Mouse (Mus musculus) telencephalon, adult 2 months (tissue): ENCODE measurements around the gene Pias4.
"Not testable (repeated sequence)": the region's sequence is repeated elsewhere in the genome, so short reads cannot be mapped to it uniquely, and the experiment has no call there.

ENCODE experiments used
- DNase-seq: peaks from one replicate; pipeline ENCODE4 v3.0.0-alpha.2; 2011; ENCODE audit warnings: low read depth, low spot score

Pias4 gene

GRCm38 (mm10) chr10:81191342-81191982 is 23.7 kb upstream of the Pias4 start:
- no peak for DNase-seq

DNA sequence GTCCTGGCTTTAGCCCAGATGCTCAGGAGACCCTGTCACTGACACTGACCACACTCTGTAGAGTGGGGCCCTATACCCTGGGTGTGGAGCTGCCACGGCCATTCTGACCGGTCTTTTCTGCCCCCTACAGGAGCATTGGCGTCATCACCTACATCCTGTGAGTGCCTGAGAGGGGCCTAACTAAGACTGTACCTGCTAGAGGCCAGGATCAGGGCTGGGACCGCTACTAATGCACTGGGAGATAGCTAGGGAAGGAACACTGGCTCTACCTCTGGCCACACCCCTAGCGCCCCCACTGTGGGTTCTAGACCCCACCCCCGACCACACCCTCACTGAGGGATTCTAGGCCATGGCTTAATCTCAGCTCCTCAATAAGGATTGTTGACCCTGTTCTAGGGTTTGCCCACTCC is 23.2 kb upstream of the Pias4 start:
- DNase-seq: no peak

DNA sequence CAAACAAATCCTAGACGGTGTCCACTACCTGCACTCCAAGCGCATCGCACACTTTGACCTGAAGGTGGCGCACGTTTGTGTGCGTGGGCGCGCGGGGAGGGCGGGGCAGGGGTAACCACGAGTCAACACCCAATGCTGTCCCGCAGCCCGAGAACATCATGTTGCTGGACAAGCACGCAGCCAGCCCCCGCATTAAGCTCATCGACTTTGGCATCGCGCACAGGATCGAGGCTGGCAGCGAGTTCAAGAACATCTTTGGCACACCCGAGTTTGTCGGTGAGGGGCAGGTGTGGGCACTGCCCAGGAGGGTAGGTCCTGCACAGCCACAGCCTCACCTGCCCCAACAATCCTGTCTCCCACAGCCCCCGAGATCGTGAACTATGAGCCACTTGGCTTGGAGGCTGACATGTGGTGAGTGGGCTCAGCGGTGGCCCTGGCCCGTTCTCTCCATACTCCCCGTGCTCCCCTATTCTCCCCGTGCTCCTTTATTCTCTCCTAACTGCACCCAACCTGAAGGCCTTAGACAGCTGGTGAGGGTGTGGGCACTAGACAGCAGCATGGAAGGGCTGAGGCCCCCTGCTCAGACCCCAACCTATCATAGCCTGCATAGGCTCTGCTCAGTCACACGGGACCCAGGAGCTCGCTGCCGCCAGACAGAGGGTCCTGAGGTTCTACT is 22.7 kb upstream of the Pias4 start:
- no peak for DNase-seq

DNA sequence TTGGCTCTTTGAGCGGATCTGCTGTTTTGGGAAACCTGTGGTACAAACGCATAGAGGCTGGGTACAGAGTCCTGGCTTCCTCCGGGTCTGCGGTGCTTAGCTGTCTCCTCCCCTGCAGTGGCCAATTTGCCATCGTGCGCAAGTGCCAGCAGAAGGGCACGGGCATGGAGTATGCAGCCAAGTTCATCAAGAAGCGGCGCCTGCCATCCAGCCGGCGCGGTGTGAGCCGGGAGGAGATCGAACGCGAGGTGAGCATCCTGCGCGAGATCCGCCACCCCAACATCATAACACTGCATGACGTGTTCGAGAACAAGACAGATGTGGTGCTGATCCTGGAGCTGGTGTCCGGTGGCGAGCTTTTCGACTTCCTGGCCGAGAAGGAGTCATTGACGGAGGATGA is 22.1 kb upstream of the Pias4 start:
- no peak for DNase-seq

DNA sequence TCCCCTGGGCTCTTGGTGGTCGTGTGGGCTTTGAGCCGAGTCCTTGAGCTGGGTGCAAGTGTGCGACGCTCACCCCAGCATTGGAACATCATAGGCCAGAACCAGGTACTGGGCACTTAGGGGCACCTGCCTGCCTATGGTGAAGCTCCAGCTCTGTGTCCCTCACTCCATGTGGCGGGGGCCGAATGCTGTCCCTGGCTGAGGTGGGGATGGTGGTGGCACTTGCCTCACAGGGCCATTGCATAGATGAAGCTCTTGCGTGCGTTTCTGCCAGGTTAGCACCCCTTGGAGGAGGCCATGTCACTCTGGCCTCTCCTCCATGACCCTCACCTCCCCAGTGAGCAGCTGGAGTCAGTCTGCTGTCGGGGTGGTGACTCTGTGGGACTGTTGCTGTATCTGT is 19.4 kb upstream of the Pias4 start:
- no peak for DNase-seq

DNA sequence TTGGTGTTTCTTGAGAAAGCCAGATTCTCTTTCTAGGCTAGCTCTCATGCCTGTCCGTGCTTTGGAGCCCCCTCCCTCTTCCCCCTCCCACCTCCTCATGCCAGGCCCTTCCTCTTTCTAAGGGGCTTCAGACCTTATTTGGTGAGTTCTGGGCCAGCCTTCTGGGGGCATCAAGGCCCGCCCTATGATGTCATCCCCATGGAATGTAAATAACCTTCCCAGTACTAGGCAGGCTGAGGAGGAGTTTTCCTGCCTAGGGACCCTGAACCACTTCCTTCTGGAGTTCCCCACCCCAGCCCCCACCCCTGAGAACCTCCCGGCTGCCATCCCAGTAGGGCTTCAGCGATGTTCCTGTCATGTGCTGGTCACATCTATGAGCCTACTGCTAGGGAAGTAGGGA is 17.0 kb upstream of the Pias4 start:
- no peak for DNase-seq

GRCm38 (mm10) chr10:81183805-81184204 is 16.1 kb upstream of the Pias4 start, which contains the start of gene 4930442H23Rik:
TSS of gene 4930442H23Rik (minus strand) at chr10:81183849.
- DNase-seq: no peak

GRCm38 (mm10) chr10:81182336-81183333 is 14.9 kb upstream of the Pias4 start, which contains the start of gene Dapk3:
TSS of gene Dapk3 (plus strand) at chr10:81183005.
- peak; percentile 100 for DNase-seq

- DNase-seq: not testable (repeated sequence)
Measured at GRCm38 (mm10) chr10:81181860-81182259, 14.1 kb upstream of the Pias4 start.

DNA sequence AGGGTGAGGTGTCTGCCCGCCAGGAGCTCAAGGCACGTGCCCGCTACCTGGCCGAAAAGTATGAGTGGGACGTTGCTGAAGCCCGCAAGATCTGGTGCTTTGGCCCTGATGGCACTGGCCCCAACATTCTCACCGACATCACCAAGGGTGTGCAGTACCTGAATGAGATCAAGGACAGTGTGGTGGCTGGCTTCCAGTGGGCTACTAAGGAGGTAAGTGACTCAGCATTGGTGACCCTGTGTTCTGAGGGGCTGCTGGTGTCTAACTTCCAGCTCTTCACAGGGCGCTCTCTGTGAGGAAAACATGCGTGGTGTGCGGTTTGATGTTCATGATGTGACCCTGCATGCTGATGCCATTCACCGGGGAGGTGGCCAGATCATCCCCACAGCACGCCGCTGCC is 13.2 kb upstream of the Pias4 start:
- DNase-seq: no peak

- DNase-seq: no peak
Measured at GRCm38 (mm10) chr10:81179451-81180342, 12.0 kb upstream of the Pias4 start.

DNA sequence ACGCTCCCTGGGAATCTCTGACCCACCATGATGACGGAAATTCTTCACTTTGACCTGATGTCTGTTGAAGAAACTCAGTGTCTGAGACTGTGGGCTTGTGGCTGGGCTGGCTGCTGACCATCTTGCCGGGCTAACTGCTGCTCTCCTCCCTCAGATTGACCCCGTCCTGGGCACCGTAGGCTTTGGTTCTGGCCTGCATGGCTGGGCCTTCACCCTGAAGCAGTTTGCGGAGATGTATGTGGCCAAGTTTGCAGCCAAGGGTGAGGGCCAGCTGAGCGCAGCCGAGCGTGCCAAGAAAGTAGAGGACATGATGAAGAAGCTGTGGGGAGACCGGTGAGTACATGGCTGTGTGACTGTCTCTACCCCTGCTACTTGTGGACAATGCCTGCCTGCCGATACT is 11.2 kb upstream of the Pias4 start:
- DNase-seq: no peak

DNA sequence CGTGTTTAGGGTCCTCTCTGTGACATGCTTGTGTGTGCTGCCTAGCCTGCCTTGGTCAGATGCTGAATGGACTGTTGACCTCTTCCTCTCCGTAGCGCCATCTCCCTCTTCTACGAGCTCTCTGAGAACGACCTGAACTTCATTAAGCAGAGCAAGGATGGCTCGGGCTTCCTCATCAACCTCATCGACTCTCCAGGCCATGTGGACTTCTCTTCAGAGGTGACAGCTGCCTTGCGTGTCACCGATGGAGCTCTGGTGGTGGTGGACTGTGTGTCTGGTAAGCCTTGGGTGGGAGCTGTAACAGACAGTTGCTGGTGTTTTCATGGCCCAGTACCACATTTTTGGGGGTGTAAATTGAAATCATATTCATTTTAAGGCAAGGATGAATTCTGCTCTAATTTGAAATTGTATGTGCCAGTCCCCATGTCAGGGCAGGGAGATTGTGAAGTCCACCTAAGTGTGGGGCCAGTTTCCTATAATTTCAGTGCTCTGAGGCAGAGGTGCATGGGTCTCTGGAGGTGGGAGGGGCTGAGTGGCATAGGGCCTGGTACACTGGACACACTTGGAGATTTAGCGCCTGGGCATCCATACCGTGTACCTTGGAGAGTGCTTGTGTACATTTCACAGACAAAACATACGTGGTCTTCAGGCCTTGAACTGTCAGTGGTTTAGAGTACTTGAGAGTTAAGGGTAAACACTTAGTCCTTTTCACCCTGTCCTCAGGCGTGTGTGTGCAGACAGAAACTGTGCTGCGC is 10.4 kb upstream of the Pias4 start:
- no peak for DNase-seq

DNA sequence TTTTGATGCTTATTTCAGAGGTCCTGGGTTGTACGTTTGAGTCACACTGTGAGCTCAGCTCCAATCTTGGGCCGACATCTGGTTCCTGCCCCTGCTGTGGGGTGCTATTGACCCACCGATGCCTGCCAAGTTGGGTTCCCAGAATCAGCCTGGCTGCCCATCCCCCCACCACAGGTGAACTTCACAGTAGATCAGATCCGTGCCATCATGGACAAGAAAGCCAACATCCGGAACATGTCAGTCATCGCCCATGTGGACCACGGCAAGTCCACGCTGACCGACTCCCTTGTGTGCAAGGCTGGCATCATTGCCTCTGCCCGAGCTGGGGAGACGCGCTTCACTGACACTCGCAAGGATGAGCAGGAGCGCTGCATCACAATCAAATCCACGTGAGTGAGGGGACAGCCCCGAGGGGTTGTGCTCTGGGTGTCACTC is 9.8 kb upstream of the Pias4 start:
- no peak for DNase-seq

- peak; percentile 85 for DNase-seq
Measured at GRCm38 (mm10) chr10:81176466-81177271, 8.9 kb upstream of the Pias4 start, which contains the start of gene Eef2. TSS of gene Eef2 (plus strand) at chr10:81176631.

DNA sequence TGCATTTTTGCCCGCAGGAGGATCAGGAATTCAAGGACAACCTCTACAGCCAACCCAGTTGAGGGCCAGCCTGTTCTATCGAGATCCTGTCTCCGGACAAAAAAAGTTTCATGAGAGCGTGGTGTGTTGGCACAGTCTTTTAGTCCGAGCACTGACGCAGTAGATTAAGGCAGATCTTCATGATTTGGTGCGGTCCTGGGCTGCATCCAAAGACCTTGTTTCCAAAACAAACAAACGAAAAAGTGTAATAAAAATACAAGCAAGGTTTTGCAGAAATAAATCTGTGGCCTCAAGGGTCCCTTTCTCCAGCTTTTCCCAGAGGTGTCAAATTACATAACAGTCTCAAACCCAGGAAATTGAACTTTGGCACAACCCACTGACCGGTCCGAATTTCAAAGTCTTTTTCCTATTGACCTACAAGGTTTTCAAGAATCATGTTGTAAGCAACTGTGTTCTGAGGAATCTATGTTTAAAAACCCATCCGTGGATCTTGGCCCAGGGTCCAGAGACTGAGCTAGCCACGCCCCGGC is 8.3 kb upstream of the Pias4 start:
- no peak for DNase-seq

DNA sequence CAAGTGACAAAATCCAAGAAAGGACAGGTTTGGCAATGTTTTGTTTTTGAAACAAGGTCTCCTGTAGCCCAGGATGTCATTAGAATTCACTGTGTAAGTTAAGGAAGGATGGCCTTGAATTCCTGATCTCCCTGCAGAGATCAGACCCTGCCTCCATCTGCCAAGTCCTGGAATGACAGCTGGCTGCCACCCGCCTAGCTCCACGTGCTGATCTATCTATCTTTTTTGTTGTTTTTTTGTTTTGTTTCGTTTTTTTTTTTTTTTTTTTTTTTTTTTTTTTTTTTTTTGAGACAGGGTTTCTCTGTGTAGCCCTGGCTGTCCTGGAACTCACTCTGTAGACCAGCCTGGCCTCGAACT is 7.6 kb upstream of the Pias4 start:
- not testable (repeated sequence) for DNase-seq

- DNase-seq: peak; percentile 75
Measured at GRCm38 (mm10) chr10:81174617-81175344, 7.1 kb upstream of the Pias4 start.
